Mouse (Mus musculus): ENCODE results near the gene Acvr2b.

- TF ChIP-seq POLR2A (IDR thresholded peaks at IDR 0.05; ENCODE audit: low read depth, low read length) (no peak), CTCF (conservative IDR thresholded peaks at IDR 0.05; ENCODE audit: insufficient read depth, insufficient read length, low read depth, low read length) (no peak)
Measured at GRCm38 (mm10) chr9:119474717-119475611, 73.0 kb downstream of the Acvr2b start.
